Mouse (Mus musculus) Patski (cell line): ENCODE measurements around the gene Kcp. TPM values are rescaled to one million over a fixed set of nuclear protein-coding genes. Genes with fewer than 3 reads are reported as not detected.

Experiments
- ATAC-seq: fragments of 100-300 bp; one replicate; pipeline ENCODE4 v1.8.0; 2021
- CTCF ChIA-PET: fragments of 350-600 bp; sonication (Branson Sonifier 250); formaldehyde crosslinking; loops from one replicate; lab custom pipeline; 2022; ENCODE audit warnings: inconsistent platforms; lab: Charles Lee
- POLR2A ChIA-PET: fragments of 350-600 bp; sonication (Branson Sonifier 250); formaldehyde crosslinking; loops from one replicate; lab custom pipeline; 2022; ENCODE audit warnings: antibody characterized with exemption, inconsistent platforms; lab: Charles Lee
- DNase-seq: peaks from one replicate; pipeline ENCODE4 v3.0.0-alpha.2; 2011; ENCODE audit warnings: low read depth, low spot score
- H3K27me3 ChIP-seq: fragments of 371-371 bp; one replicate; pipeline ENCODE4 v1.5.1; 2021
- CTCF ChIP-seq: fragments of 100-300 bp; IDR thresholded peaks from one replicate; pipeline ENCODE4 v1.5.1; 2021
- in situ Hi-C: fragments of 300-500 bp; cut with MboI; formaldehyde crosslinking; loops from 3 replicates; pipeline ENCODE4 v1.11.1; 2018; ENCODE audit warnings: low pct_unique_long_range_greater_than_20kb, mixed read lengths
- polyA plus RNA-seq: library from polyadenylated mRNA; unstranded; gene quantifications from one replicate; pipeline ENCODE4 v1.2.3, GENCODE M21; 2021

Kcp gene
- polyA plus RNA-seq, 1 experiment from 2014 or later = 0.85 TPM

- no peak for DNase-seq
- H3K27me3 ChIP-seq = no peaks in the 10 kb centered on the region
- in situ Hi-C loops = no loop called here
- POLR2A ChIA-PET = interaction anchor here (0.6 to 2.1 kb wide), 3 partner anchors 33 to 225 kb away, joined by 3 to 17 read pairs (median 4); partner anchors contain the start of gene Ccdc136
- CTCF ChIA-PET = interaction anchor here (0.7 kb wide), 1 partner anchor 8 kb away, joined by 3 read pairs; no protein-coding TSS in a partner anchor
- peak; percentile 7 for ATAC-seq
- no peak for TF ChIP-seq CTCF
These were observed 71.8 kb downstream of the Kcp start for GRCm38 (mm10) chr6:29435940-29436451.

- ATAC-seq (no peak), DNase-seq (no peak)
- H3K27me3 ChIP-seq = no peaks in the 10 kb centered on the region
- no peak for TF ChIP-seq CTCF
- in situ Hi-C loops = no loop called here
- CTCF ChIA-PET = interaction anchor here (0.5 kb wide), 1 partner anchor 226 kb away, joined by 3 read pairs; no protein-coding TSS in a partner anchor
- POLR2A ChIA-PET = interaction anchor here (0.7 to 2.1 kb wide), 3 partner anchors 13 to 173 kb away, joined by 3 to 17 read pairs (median 5); partner anchors contain the start of gene Ccdc136
These were observed 72.7 kb downstream of the Kcp start for GRCm38 (mm10) chr6:29434911-29435691.

GRCm38 (mm10) chr6:29433804-29434795, 73.7 kb downstream of the Kcp start:
- CTCF ChIA-PET = no interaction called here
- POLR2A ChIA-PET = interaction anchor here (0.6 to 2.1 kb wide), 7 partner anchors 12 to 174 kb away, joined by 3 to 17 read pairs (median 4); partner anchors contain the start of gene Ccdc136
- no peak for TF ChIP-seq CTCF
- in situ Hi-C loops = no loop called here
- DNase-seq = no peak
- ATAC-seq = no peak
- no peaks in the 10 kb centered on the region for H3K27me3 ChIP-seq

- DNase-seq (no peak), ATAC-seq (peak; percentile 17)
- TF ChIP-seq CTCF = no peak
- ChIA-PET POLR2A (interaction anchor here (0.6 to 1.6 kb wide), 4 partner anchors 11 to 37 kb away, joined by 3 to 6 read pairs (median 4); no protein-coding TSS in a partner anchor), CTCF (no interaction called here)
- in situ Hi-C loops = no loop called here
- H3K27me3 ChIP-seq = no peaks in the 10 kb centered on the region
These were observed 74.5 kb downstream of the Kcp start, which contains the start of gene Flnc for GRCm38 (mm10) chr6:29433038-29433803. Flnc (plus strand) TSS chr6:29433256.

- in situ Hi-C loops = no loop called here
- no peak for TF ChIP-seq CTCF
- no peaks in the 10 kb centered on the region for H3K27me3 ChIP-seq
- ATAC-seq (no peak), DNase-seq (no peak)
- ChIA-PET CTCF (no interaction called here), POLR2A (interaction anchor here (0.6 to 1.6 kb wide), 2 partner anchors 10 to 188 kb away, joined by 3 to 6 read pairs; no protein-coding TSS in a partner anchor)
These were observed 75.1 kb downstream of the Kcp start for GRCm38 (mm10) chr6:29432676-29433037.

- in situ Hi-C loops = no loop called here
- ChIA-PET POLR2A (interaction anchor here (0.6 to 1.6 kb wide), 3 partner anchors 9 to 188 kb away, joined by 3 to 6 read pairs (median 3); no protein-coding TSS in a partner anchor), CTCF (interaction anchor here (1.2 kb wide), 1 partner anchor 18 kb away, joined by 3 read pairs; no protein-coding TSS in a partner anchor)
- no peak for ATAC-seq
- no peak for DNase-seq
- no peak for TF ChIP-seq CTCF
- H3K27me3 ChIP-seq = no peaks in the 10 kb centered on the region
These were observed 75.6 kb downstream of the Kcp start for GRCm38 (mm10) chr6:29432156-29432555.

GRCm38 (mm10) chr6:29431473-29431872, 76.3 kb downstream of the Kcp start:
- ATAC-seq (no peak), DNase-seq (no peak)
- in situ Hi-C loops = no loop called here
- CTCF ChIA-PET = interaction anchor here (1.2 kb wide), 1 partner anchor 17 kb away, joined by 3 read pairs; no protein-coding TSS in a partner anchor
- TF ChIP-seq CTCF = no peak
- H3K27me3 ChIP-seq = no peaks in the 10 kb centered on the region
- POLR2A ChIA-PET = interaction anchor here (1.3 kb wide), 1 partner anchor 9 kb away, joined by 3 read pairs; no protein-coding TSS in a partner anchor

- ATAC-seq (no peak), DNase-seq (no peak)
- H3K27me3 ChIP-seq = no peaks in the 10 kb centered on the region
- ChIA-PET POLR2A (interaction anchor here (1.3 kb wide), 1 partner anchor 8 kb away, joined by 3 read pairs; no protein-coding TSS in a partner anchor), CTCF (interaction anchor here (1.1 to 1.2 kb wide), 3 partner anchors 11 to 20 kb away, joined by 3 to 4 read pairs (median 3); no protein-coding TSS in a partner anchor)
- no peak for TF ChIP-seq CTCF
- in situ Hi-C loops = no loop called here
These were observed 76.9 kb downstream of the Kcp start for GRCm38 (mm10) chr6:29430681-29431420.
